Mouse (Mus musculus) c-Kit-negative CD71-positive TER-119-positive erythroid progenitor cells, embryonic 14.5 days (primary cell): ENCODE data around the gene Smim12.

Experiments
- DNase-seq: peaks from one replicate; pipeline ENCODE4 v3.0.0-alpha.2; 2013; ENCODE audit warnings: low read depth, low spot score

Gene Smim12

GRCm38 (mm10) chr4:127235742-127236487, 7.7 kb upstream of the Smim12 start:
- DNase-seq = peak; percentile 16

DNA sequence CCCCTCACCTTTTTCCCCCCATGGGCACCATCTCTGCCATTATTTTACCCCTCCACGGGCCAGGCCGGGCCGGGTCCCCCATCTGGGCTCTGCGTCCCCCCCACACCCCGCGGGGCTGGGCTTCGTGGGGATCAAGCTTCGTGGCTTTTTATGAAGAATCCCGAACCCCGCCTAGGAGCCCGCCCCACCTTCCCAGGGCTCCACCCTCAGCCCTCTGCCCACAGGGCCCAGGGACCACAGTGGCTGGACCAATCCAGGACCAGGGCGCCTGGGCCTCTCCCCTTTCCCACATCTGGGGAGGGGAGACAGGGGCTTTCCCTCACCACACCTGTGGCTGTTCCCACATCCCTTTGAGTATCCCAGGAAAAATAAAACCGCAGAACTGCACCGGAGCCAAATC, 7.0 kb upstream of the Smim12 start:
- DNase-seq = no peak

GRCm38 (mm10) chr4:127237271-127237670, 6.3 kb upstream of the Smim12 start:
- no peak for DNase-seq

GRCm38 (mm10) chr4:127242696-127243095, 888 bp upstream of the Smim12 start:
- DNase-seq = no peak

DNA sequence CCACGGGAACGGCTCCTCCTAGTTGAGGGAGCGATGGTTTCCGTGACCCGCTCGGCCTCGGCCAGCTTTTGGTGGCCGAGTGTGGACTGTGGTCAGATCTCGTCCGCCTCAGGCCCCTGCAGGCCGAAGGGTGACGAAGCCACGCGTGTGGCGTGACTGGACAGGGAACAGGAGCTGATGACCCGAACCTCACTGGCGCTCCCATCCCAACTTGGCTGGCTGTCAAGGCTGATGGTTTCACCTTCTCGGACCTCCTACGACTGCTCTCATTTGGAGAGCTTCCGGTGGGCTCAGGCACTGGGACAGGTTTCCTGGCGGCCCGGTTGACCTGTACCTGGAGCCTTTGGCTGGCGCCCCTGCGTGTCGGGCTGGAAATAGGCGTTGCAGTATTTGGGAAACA, 369 bp downstream of the Smim12 start:
- DNase-seq = peak; percentile 41

DNA sequence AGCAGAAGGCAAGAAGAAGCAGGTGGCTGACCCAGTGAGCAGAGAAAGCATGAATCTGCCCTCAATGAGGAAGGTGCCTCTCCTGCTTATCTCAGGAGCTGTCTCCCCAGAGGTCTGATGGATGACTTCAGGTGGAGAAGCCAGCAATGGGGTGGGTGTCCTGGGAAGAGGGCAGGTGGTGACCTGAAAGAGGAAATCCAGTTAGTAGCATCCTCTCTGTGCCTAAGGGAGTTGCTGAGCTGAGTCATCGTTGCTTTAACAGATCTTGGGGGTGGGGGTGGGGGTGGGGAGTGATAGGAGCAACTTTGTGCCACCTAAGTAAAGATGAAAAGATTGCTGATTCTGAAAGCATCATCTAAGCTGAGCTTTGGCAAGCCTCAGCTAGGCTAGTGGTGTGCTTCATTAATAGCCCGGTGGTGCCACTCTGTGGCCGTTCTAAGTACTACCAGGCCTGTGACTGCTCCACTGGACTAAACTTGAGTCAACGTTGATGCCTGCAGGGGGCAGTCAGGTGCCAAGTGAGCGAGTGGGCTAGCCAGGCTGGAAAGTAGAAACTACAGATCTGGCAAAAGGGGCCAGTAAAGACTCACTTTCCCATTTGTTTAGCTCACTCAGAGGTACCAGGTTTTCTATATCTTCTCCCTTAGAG, 6.2 kb downstream of the Smim12 start:
- peak; percentile 46 for DNase-seq

- DNase-seq = no peak
Observed at GRCm38 (mm10) chr4:127251963-127252585, 8.5 kb downstream of the Smim12 start.

- no peak for DNase-seq
Observed at GRCm38 (mm10) chr4:127256739-127257138, 13.2 kb downstream of the Smim12 start.

- no peak for DNase-seq
Observed at GRCm38 (mm10) chr4:127258186-127258897, 14.8 kb downstream of the Smim12 start.

- no peak for DNase-seq
Observed at GRCm38 (mm10) chr4:127261601-127262000, 18.0 kb downstream of the Smim12 start.

- DNase-seq = no peak
Observed at GRCm38 (mm10) chr4:127263438-127264182, 20.0 kb downstream of the Smim12 start.

DNA sequence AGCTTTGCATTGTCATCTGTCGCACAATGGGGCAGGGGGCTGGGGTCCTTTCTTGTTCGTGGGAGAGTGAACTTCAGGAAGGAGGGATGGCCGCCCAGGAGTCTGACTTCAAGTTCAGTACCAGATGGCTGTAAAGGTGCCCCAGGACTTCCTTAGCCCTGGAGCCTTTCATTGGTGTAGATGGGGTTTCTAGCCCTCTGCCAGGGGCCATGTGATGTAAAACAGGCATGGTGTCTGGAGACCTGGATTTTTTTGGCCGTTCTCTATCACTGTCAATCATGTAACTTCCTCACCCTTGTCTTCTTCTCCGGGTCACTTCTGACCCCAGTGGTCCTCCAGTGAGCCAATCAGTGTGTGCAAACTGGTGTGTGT, 20.6 kb downstream of the Smim12 start:
- DNase-seq = no peak

DNA sequence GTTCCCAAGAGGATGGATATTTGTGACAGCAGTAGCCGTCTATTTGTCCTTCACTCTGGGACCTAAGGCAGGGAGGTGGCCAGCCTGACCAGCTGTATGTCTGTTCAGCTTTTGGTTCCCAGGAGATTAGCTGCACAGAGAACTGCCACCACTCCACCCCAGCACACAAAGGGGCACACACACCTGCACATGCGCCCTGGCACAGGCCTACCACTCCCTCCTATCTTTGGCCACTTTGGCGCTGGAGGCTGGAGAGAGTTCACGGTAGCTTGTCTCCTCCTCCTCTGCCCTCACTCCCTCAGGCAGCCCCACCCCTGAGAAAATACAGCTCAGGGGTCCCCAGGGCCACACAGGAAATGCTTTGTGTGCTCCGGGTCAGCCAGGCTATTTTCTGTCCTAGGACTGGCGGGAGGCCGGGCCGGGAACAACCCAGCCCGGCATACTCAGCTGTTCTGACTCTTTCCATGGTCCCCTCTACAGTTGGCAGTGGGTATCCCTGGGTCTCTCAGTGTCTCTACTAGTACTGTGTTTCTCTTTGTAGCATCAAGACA, 34.9 kb downstream of the Smim12 start:
- DNase-seq = no peak

- no peak for DNase-seq
Observed at GRCm38 (mm10) chr4:127279241-127279640, 35.7 kb downstream of the Smim12 start.

- DNase-seq = no peak
Observed at GRCm38 (mm10) chr4:127286907-127287306, 43.3 kb downstream of the Smim12 start.

DNA sequence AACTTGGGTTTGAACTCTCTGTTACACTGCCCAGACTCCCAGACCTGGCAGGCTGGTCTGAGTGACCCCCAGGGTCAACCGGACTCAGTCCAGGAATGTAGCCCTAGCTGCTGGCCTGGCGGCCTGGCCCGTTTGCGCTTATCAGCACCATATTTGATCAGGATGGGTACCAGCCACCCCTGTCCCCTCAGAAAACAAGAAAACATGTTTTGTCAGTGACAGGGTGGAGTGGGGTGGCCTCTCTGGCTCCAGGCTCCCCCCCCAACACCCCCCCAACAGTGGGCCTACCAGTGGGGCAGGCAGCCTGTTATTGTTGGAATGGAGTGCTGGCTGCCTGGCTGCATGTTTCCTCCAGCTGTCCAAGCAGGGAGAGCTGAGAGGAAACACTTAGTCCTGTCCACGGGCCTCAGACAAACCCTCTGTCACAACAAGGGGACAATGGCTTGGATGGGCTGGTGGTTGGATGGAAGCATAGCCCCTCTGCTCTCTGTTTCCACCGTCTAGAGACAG, 45.5 kb downstream of the Smim12 start:
- no peak for DNase-seq

DNA sequence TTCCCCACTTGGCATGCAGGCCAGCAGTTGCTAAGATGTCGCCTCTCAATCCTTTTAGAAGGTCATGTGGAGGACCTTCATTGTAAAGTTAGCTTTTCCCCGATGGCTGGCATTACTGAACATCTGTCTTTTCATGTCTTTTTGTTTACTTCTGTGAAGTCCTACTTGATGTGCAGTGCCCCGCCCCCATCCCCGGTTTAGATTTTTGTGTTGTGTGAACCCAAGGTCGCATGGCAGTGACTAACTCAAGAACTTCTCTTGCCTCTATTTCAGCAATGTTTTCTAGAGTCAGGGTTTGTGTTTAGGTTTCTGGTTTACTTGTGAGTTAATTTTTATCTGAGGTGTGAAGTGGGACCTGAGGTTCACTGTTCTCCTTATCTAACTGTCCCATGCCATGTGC, 49.0 kb downstream of the Smim12 start:
- DNase-seq = no peak
